Comparison of ENCODE assay signal across 8 mouse cellular contexts in genomic region chr10:39557851-39558250, GRCm38 (mm10). TPM values are rescaled to one million over a fixed set of nuclear protein-coding genes. Genes with fewer than 3 reads are reported as not detected.
A peak's percentile ranks its signal among the peaks of the same experiment; 100 is the strongest.
DNase-seq lines count a peak whose midpoint lies in the region; ATAC-seq lines count a peak whose summit lies in the region.

No protein-coding gene starts in this region.

- no peaks in the 10 kb centered on the region for H3K36me3 ChIP-seq in heart, embryonic 16.5 days (ENCODE audit: control insufficient read depth, insufficient read depth)
- H3K36me3 ChIP-seq in midbrain, embryonic 16.5 days (ENCODE audit: control insufficient read depth, insufficient read depth, low read length) = no peaks in the 10 kb centered on the region

- H3K4me2 ChIP-seq in heart, embryonic 16.5 days (ENCODE audit: low read depth, low read length) = no peak overlapping the region
- no peak overlapping the region for H3K4me2 ChIP-seq in midbrain, embryonic 16.5 days (ENCODE audit: low read length)

- H3K4me1 ChIP-seq in heart, embryonic 16.5 days (ENCODE audit: control insufficient read depth, insufficient read depth, low read length) = peaks cover 34% of the 10 kb centered on the region
- H3K4me1 ChIP-seq in midbrain, embryonic 16.5 days (ENCODE audit: control insufficient read depth, insufficient read depth, low read length) = peaks cover 52% of the 10 kb centered on the region

- WGBS in heart, embryonic 16.5 days = 37% methylated on average over 7 of the region's 7 CpGs
- WGBS in midbrain, embryonic 16.5 days = 29% methylated on average over 7 of the region's 7 CpGs

- H3K4me3 ChIP-seq in heart, embryonic 16.5 days (ENCODE audit: low read length) = no peak overlapping the region
- no peak overlapping the region for H3K4me3 ChIP-seq in midbrain, embryonic 16.5 days (ENCODE audit: low read depth, low read length)

- peak overlapping the region; percentile 8; the same call in 1 of the 2 replicates for H3K9ac ChIP-seq in heart, embryonic 16.5 days (ENCODE audit: low read length)
- H3K9ac ChIP-seq in midbrain, embryonic 16.5 days (ENCODE audit: low read depth, low read length) = peak overlapping the region; percentile 35

- no peaks in the 10 kb centered on the region for H3K9me3 ChIP-seq in heart, embryonic 16.5 days (replicated peaks; ENCODE audit: control insufficient read depth, low read length)
- H3K9me3 ChIP-seq in midbrain, embryonic 16.5 days (replicated peaks; ENCODE audit: control insufficient read depth, low read length, poor library complexity, severe bottlenecking) = no peaks in the 10 kb centered on the region

- H3K27me3 ChIP-seq in heart, embryonic 16.5 days (ENCODE audit: control insufficient read depth, insufficient read depth, low read length) = no peaks in the 10 kb centered on the region
- no peaks in the 10 kb centered on the region for H3K27me3 ChIP-seq in midbrain, embryonic 16.5 days (ENCODE audit: control insufficient read depth, insufficient read depth, low read depth, low read length)

- peak; percentile 51 for ATAC-seq in heart, embryonic 16.5 days (replicated peaks; ENCODE audit: extremely low read depth, insufficient read depth, low FRiP score)
- peak; percentile 26; the same call in 1 of the 2 replicates for ATAC-seq in midbrain, embryonic 16.5 days

- DNase-seq in ovary, adult 18-20 months (ENCODE audit: low spot score) = peak; percentile 88
- no peak for DNase-seq in ovary, postnatal 10 days (ENCODE audit: low spot score)
- DNase-seq in kidney, postnatal 10 days = peak; percentile 51
- DNase-seq in layer of hippocampus, adult 9-10 months (ENCODE audit: low spot score) = no peak
- no peak for DNase-seq in T-cell, adult 2 months (ENCODE audit: low spot score)
- no peak for DNase-seq in left cerebral cortex, postnatal 10 days (ENCODE audit: extremely low spot score in 1 of 2, low spot score in 2 of 2)

- H3K27ac ChIP-seq in heart, embryonic 16.5 days (ENCODE audit: low read length) = peak overlapping the region; percentile 50
- peak overlapping the region; percentile 69 for H3K27ac ChIP-seq in midbrain, embryonic 16.5 days (ENCODE audit: low read length)

- intact Hi-C loops in left cerebral cortex, postnatal 10 days (cut with DNase I) = loop anchor here (5.0 kb wide), 1 partner anchor 174 kb away; the partner anchor contains the start of gene Rev3l

RNA-seq across cellular contexts. Expression of gene Traf3ip2, which starts 54.9 kb away (rescaled TPM):
- polyA plus RNA-seq in heart, embryonic 16.5 days (2015; fragmentation: Nextera tagmentation; extraction: Ambion mirVana) = 10.7 and 12.5 TPM in 2 replicates
- 5.2 and 6.7 TPM in 2 replicates for polyA plus RNA-seq in midbrain, embryonic 16.5 days (2015; fragmentation: Nextera tagmentation; extraction: Ambion mirVana)
- 1 to 10 TPM in 1 of 2 experiments, under 1 TPM in 1; 0.47 to 1.2 TPM for total RNA-seq in left cerebral cortex, postnatal 10 days (2021)

Comparison
In these comparisons a context has a peak if more than half of its experiments do, and no peak if none do; other contexts are left out.
1. DNase-seq: peak in ovary, adult 18-20 months (single experiment) and kidney, postnatal 10 days (single experiment); none in ovary, postnatal 10 days (single experiment), layer of hippocampus, adult 9-10 months (single experiment), T-cell, adult 2 months (single experiment) and left cerebral cortex, postnatal 10 days (0 of 2).